Mouse (Mus musculus): ENCODE data around the gene Drc7.

The Drc7 gene

DNA sequence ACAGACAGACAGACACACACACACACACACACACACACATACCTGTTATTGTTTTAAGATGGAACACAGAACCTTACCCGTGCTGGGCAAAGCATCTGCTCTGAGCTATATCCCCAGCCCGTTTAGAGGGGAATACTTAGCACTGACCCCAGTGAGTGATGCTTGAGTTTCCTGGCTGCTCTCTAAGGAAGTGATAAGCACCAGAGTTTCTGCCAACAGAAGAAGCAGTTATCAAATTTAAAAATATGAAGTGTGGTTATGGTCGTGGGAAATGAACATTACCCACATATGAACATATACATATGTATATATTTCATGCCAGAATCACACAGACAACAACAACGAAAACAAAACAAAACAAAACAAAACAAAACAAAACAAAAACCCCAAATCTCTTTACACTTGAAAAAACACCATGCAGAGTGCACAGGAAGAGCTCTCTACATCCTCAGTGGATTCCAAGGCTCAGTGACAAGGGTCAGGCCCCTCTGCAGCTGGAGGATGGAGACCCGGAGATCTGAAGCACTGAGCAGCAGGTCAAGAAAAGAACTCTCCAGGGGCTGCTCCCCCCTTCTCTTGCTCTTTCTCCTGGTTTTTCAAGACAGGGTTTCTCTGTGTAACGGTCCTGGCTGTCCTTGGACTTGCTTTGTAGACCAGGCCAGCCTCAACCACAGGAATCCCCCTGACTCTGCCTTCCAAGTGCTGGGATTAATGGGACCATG, 5.1 kb downstream of the Drc7 start:
- DNase-seq: no peak

DNA sequence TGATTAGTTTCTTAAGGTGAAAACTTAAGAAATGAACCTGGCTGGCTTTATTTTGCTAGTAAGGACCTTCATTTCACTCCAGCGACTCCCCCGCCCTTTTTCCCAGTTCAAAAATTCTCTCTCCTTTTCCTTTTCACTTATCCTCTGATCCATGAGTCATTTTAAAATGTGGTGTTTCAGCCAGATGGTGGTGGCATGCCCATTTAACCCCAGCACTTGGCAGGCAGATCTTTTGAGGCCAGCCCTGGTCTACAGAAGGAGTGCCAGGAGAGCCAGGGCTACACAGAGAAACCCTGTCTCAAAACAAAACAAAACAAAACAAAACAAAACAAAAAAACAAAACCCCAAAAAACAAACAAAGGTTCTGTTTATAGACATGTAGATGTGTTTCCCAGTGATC, 9.6 kb downstream of the Drc7 start:
- DNase-seq: no peak

DNA sequence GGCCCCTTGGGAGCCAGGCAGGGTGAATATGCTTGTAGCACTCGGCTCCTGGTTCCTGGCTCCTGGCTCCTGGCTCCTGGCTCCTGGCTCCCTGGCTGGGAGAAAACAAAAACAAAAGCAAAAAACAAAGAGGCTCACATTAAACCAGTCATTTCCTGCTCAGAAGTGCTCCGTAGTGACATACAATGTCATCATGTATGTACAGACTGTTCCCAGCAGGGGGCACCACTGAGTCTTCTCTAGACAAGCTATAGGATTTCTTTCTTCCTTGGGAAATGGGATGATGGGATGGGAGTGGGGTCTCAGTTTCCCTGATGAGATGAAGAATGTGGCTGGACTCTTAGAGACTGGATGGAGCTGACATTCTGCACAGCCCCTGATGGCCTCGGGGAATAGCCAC, 12.7 kb downstream of the Drc7 start:
- DNase-seq: peak in 1 of 2 experiments; percentile 61

DNA sequence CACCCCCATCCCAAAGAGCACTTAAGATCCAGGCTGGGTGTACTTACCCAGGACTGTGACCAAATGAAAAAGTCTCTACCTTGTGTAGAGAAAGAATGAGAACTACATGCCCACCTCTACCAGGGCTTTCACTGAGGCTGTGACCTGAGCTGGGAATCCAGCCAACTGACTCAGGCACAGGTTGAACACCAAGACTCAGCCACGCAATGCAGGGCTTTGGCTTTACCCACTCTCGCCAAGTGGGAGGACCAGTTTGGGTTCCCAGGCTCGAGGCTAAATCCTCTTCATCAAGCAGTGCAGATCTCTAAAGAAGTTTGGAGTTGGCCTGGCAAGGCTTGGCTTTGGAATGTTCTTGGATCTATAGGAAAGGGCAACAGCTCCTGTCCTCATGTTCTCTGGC, 20.6 kb downstream of the Drc7 start:
- no peak for DNase-seq

DNA sequence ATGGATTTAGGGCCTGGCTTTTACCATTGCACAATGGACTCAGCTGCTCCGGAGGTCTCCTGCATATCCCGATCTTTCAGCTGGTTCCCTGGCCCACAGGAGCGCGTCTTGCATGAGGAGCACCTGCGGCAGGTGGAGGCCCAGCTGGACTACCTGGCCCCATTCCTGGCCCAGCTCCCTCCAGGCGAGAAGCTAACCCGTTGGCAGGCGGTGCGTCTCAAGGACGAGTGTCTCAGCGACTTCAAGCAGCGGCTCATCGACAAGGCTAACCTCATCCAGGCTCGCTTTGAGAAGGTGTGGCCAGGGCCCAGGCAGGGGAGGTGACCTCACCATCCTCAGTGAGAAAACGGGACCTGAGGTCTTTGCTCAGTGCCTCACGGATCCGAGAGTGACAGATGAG, 21.2 kb downstream of the Drc7 start:
- DNase-seq: no peak

DNA sequence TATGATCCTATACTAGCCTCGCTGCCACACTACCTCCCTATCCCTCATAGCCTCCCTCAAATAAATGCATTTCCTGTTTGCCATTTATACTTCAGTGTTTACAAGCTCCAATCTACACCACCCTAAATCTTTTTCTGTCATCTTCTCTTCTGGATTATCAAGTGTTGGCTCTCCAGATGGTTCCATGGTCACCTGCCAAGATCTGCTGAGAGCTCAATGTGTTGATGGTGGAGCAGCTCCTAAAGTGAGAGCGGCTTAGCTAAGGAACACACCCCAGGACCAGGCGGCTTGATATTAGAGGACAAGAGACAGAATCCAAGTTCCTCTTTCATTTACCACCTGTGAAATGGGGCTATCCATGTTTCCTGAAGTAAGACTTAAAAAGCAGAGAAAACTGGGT, 23.2 kb downstream of the Drc7 start:
- no peak for DNase-seq

DNA sequence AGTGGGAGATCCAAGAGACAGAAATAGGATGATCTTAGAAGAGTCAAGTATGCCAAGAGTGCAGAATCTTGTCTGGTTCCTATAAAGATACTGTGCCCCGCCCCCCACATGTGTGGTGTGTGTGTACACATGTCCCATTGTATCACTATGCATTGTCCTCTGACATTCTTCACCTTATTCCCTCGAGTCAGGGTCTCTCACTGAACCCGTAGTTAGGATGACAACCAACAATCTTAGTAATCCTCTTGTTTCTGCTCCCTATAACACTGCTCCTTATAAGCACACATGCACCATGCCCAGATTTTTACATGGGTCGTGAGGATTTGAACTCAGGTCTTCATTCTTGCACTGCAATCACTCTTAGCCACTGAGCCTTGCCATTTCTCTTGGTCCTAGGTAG, 24.4 kb downstream of the Drc7 start:
- no peak for DNase-seq

DNA sequence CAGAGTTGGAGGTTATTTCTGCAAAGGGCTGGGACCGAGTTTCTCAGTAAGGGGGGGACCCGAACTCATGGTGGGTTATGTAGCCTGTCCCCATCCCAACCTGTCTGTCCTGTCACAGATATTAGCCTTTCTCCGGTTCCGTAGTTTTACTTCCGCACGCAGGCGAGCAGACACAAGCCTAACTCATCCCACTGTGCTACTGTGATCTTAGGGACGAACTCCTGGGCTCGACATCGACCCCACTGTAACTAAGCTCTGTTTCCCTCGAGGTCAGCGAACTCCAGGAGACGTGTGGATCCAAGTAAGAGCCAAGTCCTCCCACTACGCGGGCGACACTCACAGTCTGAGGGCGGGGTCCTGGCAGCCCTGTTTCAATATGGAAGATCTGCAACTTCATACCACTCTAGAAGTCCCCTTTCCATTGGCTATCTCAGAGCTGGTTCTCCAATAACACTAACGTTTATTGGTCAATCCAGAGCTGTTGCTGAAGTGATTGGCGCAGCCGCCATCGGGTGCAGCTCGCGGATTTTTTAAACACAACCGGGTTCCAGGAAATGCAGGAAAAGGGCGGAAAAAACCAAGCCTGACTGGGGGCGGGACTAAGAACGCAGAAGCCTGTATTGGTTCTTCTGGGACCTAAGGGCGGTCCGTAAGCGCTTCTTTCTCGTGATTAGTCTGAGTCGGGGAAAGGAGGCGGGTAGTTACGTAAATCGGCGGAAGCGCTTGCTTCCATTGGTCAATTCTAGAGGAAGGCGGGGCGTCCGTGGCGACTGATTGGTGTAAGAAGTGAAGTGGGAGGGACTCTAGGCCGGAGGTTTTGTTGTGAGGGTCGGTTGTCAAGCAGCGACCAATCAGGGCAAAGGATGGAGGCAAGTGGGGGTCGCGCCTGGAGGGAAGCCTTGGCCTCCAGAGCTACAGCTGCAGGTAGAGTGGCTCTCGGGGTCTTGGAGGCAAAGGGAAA, 25.8 kb downstream of the Drc7 start, which contains the start of gene Katnb1:
Katnb1 (plus strand) TSS at position 806 of the 961 bp plus-strand sequence.
- peak; percentile 93 to 95 for DNase-seq

DNA sequence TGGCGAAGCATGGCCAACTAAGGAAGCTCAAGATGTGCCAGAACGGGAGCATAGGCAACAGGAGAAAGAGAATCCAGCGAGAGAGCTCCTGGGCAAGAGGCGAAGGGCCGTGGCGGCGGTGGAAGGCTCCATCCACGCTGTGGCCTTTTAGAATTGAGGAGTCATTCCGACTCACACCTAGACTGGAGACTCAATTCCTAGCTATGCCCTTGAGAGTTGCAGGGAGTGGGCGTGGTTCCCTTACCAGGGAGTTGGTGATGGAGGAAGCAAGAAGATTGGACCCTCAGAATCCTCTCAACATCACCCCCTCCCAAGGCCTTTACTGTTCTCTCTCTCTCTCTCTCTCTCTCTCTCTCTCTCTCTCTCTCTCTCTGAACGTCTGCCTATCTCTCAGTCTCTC, 26.7 kb downstream of the Drc7 start:
- no peak for DNase-seq

DNA sequence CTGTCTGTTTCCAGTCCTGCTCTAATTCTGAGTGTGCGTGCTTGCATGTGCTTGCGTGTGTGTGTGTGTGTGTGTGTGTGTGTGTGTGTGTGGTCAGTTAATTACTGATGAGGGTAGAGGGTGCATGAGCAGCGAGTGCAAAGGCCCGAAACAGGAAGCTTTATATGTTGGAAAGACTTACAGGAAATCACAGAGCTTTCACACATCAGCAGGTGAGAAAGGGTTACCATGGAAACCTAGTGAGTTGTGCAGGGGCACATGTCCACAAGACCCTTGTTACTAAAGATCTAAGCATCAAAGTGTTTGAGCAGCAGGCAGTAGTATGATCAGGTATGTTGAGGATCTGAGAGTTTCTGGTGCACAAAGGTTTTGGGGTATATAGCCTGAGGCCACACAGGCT, 29.4 kb downstream of the Drc7 start:
- DNase-seq: no peak

DNA sequence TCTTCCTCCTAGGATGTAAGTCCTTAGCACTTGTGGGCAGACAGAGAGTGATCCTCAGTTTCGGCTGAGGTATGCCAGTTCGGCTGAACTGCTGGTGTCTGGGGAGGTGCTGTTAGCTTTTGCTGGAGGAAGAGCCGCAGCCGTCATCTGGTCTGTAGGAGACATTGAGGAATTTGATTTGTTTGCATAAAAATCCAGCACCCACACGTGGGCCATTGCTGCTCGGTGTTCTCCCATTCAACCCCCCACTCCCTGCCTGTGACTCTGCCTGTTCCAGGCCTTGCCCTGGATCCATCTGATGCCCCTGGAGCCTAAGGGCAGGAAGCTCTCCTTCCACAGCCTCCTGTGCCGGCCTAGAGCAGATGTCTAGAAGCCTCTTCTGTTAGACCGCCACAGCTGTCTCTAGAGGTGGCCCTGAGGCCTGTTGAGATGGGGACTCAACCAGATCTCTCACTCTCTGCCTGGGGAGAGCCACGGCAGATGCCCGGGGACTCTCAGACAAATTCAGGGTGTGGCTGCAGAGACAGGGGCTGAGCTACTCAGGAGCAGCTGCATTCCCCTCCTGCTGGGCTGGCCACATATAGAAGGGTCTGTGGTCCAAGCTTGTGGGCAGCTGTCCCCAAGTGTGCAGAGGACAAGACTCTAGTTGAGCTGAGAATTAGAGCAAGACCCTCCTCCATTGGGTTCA, 30.0 kb downstream of the Drc7 start:
- no peak for DNase-seq

DNA sequence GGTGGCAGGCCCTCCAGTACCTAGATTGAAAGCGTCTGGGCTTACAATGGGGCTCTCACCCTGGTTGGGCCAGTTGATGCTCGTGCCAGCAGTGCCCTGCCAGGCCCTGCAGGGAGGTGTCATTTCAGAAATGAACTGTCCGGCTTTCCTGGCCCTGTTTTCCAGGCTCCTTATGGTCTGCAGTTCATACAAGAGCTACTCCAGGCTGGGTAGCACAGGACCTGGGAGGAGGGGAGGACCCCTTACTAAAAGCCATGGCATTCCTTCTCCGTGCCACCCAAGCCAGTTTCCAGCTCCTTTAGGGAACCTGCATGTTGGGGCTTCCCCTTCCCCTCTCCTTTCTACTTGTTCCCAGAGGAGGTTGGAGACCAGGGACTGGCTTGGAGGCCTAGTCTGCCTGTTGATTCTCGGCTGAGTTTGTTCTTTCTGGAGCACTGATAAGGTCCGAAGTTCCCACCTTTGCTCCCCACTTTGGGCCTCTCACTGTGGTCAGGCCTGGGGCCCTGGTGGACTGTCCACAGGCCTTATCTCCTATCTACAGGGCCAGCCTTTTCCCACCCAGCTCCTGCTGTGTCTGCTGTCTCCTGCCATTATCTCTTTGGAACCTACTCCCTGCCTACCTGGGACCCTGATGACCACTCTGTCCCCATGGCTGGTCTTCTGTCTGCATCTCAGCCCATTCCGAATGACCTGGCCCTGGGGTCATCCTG, 30.7 kb downstream of the Drc7 start:
- DNase-seq: no peak

DNA sequence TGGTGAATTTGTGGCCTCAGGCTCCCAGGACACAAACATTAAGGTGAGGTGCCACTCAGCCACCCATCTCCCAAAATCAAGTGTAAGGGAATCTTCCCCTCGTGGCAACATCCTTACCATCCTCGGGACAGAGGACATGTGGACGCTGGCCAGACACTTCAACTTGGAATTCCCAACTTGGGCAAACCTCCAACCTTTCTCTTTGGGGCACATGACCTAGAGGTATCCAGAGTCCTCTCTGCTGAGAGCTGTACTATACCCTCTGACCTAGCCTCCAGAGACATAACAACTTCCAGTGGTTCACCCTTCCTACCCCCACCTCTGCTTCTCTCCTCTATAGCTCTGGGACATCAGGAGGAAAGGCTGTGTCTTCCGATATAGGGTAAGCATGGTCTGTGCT, 38.7 kb downstream of the Drc7 start:
- no peak for DNase-seq

DNA sequence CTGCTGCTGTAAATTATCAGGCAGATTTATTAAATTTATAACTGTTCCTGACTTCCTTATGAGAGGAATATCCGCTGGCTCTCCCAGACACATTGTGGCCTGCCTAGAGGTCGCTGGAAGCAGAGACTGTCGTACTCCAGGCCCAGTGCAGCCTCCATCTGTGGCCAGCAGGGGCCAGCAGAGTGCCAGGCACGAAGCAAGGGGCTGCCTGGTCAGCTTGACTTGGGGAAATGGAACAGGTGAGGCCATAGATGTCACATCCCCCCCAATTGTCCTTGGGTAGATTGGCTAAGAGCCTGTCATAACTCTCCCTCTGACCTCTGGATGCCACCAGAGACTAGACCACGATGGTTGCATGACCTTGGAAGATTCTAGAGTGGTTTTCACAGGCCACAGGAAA, 44.1 kb downstream of the Drc7 start:
- DNase-seq: peak; percentile 34 to 62

DNA sequence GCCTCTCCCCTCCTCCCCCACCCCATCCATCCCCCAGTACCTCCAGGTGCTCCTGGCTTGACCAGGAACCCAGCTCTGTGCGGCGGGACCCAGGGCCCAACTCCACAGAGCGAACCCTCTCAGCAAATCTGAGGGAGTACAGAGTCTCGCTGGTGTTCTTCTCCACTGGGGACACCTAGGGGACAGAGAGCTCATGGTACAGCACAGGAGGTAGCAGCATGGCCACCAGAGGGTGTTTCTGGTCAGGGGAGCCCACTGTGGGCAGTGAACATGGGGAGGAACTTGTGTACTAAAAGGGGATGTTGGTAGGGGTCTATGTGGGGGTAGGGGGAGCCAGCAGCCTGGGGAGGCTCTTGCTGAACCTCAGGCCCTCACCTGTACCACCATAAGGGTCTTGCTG, 47.1 kb downstream of the Drc7 start:
- no peak for DNase-seq

DNA sequence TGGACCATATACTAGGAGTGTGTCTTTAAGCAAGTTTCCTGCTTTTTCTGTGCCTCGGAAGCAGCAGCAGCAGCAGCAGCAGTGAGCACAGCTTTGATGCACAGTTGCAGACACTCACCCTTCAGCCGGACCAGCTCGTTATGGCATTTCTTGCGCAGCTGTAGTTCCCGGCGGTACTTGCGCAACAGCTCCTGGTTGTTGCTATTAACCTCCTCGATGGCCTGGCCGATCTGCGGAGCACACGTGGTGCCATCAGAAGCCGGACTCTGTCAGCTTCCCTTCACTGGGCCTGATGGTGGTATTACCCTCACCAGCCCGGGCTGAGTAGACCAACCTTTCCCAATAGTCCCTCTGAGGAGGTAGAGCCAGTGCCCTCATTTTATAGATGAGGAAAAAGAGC, 52.4 kb downstream of the Drc7 start:
- no peak for DNase-seq

DNA sequence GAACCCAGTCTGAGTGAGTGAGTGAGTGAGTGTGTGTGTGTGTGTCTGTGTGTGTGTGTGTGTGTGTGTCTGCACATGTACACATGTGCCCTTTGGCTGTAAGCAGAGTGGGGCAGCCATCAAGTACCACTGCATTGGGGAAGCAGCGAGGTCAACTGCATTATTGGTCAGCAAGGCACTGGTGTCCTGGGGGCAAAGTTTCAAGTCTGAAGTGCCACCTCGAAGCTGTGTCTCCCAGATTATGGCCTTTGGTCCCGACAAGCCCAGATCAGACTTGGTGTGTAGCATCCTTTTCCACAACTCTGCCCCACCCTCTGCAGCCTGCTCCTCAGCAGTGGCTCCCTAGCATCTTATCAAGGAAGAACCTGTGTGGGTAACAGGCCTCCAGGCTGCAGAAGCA, 57.7 kb downstream of the Drc7 start:
- no peak for DNase-seq

DNA sequence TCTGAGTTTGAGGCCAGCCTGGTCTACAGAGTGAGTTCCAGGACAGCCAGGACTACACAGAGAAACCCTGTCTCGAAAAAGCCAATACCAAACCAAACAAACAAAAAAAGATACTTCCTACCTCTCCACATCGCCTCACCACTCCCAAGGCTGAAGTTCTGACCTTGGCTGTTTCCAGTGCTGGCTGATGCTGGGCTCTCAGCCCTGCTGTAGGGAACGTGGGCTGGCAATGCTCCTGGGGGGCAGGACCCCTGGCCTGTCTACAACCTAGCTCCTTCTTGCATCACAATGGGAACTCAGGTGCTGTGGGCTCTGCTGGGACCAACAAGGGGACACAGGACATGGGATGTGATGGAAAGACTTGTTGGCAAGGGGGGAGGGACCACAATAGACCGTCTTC, 58.2 kb downstream of the Drc7 start:
- DNase-seq: no peak

DNA sequence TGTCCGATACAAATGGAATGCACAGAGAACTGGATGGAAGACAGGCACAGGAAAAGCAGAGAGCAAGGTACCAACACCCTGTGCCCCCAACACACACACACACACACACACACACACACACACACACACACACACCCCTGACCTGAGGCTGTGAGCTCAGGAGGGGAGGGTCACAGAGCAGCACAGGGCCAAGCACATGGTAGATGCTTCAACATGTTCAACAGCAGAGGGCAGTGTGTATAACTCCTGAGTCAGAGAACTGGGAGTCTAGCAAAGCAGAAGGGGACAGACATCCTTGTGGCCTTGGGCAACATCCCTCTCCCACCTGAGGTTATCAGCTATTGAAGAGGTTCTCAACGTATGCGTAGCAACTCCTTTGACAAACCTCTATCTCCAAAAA, 58.8 kb downstream of the Drc7 start:
- no peak for DNase-seq

DNA sequence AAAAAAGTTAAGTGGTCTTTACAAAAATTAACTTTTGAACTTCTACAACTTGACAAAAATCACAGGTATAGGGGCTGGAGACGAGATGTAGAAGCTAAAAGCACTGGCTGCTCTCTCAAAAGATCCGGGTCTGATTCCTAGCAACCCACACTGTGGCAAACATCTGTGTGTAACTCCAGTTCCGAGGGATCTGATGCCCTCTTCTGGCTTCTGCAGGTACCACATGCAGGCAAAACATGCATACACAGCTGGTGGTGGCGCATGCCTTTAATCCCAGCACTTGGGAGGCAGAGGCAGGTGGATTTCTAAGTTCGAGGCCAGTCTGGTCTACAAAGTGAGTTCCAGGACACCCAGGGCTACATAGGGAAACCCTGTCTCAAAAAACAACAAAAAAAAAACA, 68.6 kb downstream of the Drc7 start:
- DNase-seq: no peak

DNA sequence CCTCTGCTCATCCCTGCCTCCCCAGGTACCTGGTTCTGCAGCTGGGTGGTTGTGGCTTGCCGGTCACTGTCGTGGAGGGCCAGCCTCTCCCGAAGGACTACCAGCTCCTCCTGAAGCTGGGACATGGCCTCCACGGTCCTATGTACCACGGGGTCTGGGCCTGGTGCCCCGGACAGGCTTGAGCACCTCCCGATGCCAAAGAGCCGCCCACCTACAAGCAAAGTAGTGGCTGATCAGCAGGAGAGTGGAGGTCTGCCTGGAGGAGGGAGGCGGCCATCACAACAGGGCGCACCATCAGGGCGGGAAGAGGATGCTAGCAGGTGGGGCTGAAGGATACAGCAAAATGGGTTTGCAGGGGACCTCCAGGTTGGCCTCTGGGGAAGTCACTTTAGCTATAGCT, 71.6 kb downstream of the Drc7 start:
- no peak for DNase-seq

DNA sequence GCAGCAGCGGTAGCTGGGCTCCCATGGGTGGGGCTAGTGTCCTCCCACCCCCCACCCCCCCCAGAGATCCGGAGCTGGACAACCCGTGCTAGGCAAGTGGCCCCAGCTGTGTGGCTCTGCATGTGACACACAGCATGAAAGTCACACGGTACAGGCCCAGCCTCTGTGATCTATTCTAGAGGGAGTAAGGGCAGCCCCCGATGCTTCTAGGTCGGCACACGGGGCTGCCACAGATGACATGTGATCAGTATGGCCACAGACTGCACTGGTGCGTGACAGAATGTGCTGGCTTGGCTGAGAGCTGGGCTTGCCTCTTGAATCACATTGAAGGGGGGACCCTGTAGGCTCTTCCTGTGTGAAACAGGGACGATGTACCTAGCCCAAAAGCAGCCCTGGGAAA, 72.8 kb downstream of the Drc7 start:
- DNase-seq: no peak
